Mouse (Mus musculus): ENCODE results near the gene Trio. TPM values are rescaled to one million over a fixed set of nuclear protein-coding genes. Genes with fewer than 3 reads are reported as not detected.

Gene Trio
- total RNA-seq, 2 experiments from 2014 or later = 187 to 198 TPM

GRCm38 (mm10) chr15:27937003-27937860 lies 88.4 kb downstream of the Trio start:
- intact Hi-C loops (cut with DNase I) = loop anchor here (5.0 kb wide), 1 partner anchor 90 kb away; the partner anchor contains the start of gene Trio
- DNase-seq (ENCODE audit: extremely low spot score in 1 of 2, low spot score in 2 of 2) = peak; percentile 73

DNA sequence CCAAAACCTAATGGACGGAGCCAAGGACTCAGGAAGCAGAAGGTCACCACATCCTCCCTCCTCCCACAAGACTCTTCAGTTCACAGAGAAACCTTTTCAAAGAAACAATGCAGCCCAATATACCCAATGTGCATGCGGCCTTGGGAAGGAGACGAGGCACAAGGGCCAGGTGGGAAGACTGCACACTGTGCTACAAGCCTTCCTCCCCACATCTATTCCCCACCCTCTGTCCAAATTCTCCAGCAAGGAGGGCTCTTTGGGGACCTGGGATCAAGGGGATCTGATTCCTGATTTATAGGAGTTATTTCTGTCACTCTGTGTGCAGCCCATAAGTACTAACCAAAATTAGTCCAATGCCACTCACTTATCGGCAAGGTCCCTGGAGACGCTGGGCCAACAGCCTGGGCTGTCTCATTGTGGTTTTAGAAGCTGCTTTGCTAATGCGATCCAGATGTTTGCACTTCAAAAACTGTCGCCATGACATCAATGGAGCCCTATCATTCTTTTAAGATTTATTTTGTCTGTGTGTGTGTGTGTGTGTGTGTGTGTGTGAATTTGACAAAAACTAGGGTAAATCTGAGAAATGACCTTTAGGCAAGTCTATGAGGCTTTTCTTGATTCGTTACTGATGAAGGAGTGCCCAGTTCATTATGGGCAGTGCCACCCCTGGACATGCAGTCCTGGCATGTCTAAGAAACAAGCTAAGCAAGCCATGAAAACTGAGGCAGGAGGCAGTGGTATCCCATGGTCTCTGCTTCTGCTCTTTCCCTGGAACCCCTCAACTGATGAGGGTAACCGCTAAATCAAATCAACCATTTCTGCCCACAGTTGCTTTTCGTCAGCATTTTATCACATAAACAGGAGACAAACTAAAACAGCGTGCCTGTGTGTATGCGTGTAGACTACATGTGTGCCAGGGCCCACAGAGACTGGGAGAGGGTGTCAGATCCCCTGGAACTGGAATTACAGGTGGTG lies 89.6 kb downstream of the Trio start:
- intact Hi-C loops (cut with DNase I) = loop anchor here (5.0 kb wide), 1 partner anchor 91 kb away; the partner anchor contains the start of gene Trio
- no peak for DNase-seq (ENCODE audit: extremely low spot score in 1 of 2, low spot score in 2 of 2)

- DNase-seq (ENCODE audit: extremely low spot score in 1 of 2, low spot score in 2 of 2) = no peak
- intact Hi-C loops (cut with DNase I) = no loop called here
Measured at GRCm38 (mm10) chr15:27933270-27933669, 92.4 kb downstream of the Trio start.

DNA sequence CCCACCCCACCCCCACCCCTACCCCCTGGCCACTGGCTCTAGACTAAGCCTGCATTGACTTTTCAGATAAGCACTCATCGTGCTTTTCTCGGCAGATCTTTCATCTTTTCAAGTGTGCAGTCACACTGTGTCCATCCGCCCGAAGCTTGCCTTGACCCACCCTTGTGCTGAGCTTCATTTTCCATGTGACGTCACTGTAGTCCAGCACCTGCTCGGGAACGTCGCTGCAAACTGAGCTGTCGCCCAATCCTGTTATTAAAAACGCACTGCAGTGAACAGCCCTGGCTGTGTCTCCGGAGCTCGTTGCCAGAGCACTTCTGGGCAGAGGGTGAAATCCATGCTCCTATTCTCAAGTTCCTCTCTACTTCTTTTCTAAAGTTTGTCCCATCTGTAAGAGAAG lies 93.8 kb downstream of the Trio start:
- intact Hi-C loops (cut with DNase I) = no loop called here
- DNase-seq (ENCODE audit: extremely low spot score in 1 of 2, low spot score in 2 of 2) = no peak

DNA sequence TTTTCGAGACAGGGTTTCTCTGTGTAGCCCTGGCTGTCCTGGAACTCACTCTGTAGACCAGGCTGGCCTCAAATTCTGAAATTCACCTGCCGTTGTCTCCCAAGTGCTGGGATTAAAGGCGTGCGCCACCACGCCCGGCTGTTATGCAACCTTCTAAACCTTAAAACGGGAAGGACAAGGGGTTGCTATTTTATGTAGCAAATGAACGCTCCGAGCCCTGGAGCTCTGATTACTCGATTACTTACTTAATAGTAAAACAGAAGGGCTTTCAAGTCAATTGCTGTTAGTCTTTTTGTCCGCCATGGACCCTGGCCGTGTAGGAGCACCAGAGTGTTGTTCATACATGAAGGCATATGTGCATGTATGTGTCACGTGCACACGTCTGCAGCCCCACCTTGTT lies 94.2 kb downstream of the Trio start:
- no peak for DNase-seq (ENCODE audit: extremely low spot score in 1 of 2, low spot score in 2 of 2)
- intact Hi-C loops (cut with DNase I) = no loop called here

DNA sequence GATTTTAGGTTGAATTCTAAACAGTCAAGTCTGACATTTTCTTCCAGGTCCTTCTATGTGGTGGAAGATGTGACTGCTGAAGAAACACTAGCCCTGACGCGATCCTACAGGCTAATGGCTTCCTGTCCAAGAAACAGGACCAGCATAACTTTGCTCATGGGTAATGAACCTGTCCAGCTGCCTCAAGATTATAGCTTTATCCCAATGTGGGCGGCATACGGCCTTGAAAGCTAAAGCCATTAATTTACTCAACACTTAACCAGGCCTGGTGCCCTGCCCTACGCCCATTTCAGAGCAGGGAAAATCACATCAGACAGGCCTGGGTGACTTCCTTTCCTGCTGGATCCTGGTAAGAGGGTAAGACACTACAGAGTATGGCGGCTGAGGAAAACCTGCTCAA lies 98.0 kb downstream of the Trio start:
- intact Hi-C loops (cut with DNase I) = no loop called here
- no peak for DNase-seq (ENCODE audit: extremely low spot score in 1 of 2, low spot score in 2 of 2)

GRCm38 (mm10) chr15:27926941-27927340 lies 98.7 kb downstream of the Trio start:
- no peak for DNase-seq (ENCODE audit: extremely low spot score in 1 of 2, low spot score in 2 of 2)
- intact Hi-C loops (cut with DNase I) = no loop called here

GRCm38 (mm10) chr15:27926450-27926849 lies 99.2 kb downstream of the Trio start:
- no peak for DNase-seq (ENCODE audit: extremely low spot score in 1 of 2, low spot score in 2 of 2)
- intact Hi-C loops (cut with DNase I) = no loop called here

- no peak for DNase-seq (ENCODE audit: extremely low spot score in 1 of 2, low spot score in 2 of 2)
- intact Hi-C loops (cut with DNase I) = no loop called here
Measured at GRCm38 (mm10) chr15:27925865-27926264, 99.8 kb downstream of the Trio start.

DNA sequence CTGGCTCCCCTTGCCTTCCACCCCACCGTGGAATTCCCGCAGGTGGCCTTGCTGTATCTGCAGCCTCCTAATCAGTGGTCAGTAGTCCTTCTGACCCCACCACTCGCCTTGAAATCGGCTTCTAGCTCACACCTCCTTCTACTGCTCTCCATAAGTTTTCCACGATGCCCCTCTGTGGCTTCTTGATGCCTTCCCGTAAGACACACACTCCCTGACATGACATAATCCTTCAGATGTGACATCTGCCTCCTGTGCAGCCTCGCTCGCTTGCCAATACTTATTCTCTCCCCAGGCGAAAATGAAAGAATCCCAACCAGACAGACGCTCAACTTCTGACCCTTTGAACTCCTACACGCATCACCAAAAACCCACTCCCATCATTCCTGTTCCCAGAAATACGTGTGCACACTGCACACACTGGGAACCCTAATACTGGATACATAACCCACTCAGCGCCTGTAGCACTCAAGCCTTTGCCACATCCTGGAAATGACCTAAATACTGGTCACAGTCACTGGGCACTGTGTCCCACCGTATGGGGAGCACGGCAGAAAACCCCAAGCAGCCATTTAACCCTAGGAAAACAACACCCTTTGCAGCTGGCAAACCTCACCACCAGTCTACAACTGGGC lies 100.5 kb downstream of the Trio start:
- intact Hi-C loops (cut with DNase I) = no loop called here
- no peak for DNase-seq (ENCODE audit: extremely low spot score in 1 of 2, low spot score in 2 of 2)

GRCm38 (mm10) chr15:27923987-27924341 lies 101.7 kb downstream of the Trio start:
- intact Hi-C loops (cut with DNase I) = loop anchor here (5.0 kb wide), 2 partner anchors 103 to 233 kb away; partner anchors contain the start of gene Trio
- no peak for DNase-seq (ENCODE audit: extremely low spot score in 1 of 2, low spot score in 2 of 2)

GRCm38 (mm10) chr15:27923280-27923986 lies 102.2 kb downstream of the Trio start:
- intact Hi-C loops (cut with DNase I) = loop anchor here (5.0 kb wide), 2 partner anchors 104 to 234 kb away; partner anchors contain the start of gene Trio

GRCm38 (mm10) chr15:27920751-27921150 lies 104.9 kb downstream of the Trio start:
- intact Hi-C loops (cut with DNase I) = loop anchor here (5.0 kb wide), 2 partner anchors 107 to 237 kb away; partner anchors contain the start of gene Trio
- DNase-seq (ENCODE audit: extremely low spot score in 1 of 2, low spot score in 2 of 2) = no peak

More at GRCm38 (mm10) chr15:27923280-27923986, 102.2 kb downstream of the Trio start:
- peak; percentile 59 to 88 for DNase-seq (ENCODE audit: extremely low spot score in 1 of 2, low spot score in 2 of 2)

- intact Hi-C loops (cut with DNase I) = loop anchor here (2.0 kb wide), 1 partner anchor 261 kb away; no protein-coding TSS in a partner anchor
- DNase-seq (ENCODE audit: extremely low spot score in 1 of 2, low spot score in 2 of 2) = peak in 1 of 2 experiments; percentile 56
Measured at GRCm38 (mm10) chr15:27919540-27919939, 106.1 kb downstream of the Trio start.

DNA sequence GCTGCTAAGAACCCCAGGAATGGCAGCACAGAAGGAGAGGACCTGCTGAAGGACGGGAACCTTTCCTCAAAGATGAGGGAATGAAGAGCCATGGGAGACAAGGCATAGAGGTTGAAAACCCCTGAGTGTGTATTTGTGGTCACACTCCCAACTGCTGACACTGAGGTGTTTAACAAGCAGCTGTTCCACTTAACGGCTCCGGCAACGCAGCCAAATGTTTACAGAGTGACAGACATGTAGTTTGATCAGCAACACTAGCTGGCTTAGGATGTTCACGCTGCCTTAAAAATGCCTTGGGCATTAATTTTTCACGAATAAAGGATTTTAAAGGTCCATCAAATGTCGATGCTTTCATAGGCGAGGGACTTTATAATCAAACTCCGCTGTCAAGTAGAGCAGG lies 106.8 kb downstream of the Trio start:
- intact Hi-C loops (cut with DNase I) = loop anchor here (2.0 kb wide), 1 partner anchor 262 kb away; no protein-coding TSS in a partner anchor
- DNase-seq (ENCODE audit: extremely low spot score in 1 of 2, low spot score in 2 of 2) = no peak

DNA sequence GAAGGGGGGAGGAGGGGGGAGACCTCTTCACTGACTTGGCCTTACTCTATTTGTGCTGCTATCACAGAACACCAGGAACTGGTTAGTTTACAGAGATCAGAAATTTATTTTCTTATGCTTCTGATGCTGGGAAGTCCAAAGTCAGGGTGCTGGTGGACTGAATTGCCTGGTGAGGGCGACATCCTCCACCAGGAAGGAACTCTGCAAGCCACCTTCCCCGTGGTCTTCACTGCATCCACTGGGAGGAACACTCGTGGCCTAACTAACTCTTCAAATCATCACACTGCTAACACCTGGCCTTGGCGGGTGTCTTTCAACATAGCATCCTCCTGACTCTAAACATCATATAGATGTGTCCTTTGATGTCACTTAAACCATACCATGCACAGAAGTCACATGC lies 109.4 kb downstream of the Trio start:
- intact Hi-C loops (cut with DNase I) = no loop called here
- no peak for DNase-seq (ENCODE audit: extremely low spot score in 1 of 2, low spot score in 2 of 2)

DNA sequence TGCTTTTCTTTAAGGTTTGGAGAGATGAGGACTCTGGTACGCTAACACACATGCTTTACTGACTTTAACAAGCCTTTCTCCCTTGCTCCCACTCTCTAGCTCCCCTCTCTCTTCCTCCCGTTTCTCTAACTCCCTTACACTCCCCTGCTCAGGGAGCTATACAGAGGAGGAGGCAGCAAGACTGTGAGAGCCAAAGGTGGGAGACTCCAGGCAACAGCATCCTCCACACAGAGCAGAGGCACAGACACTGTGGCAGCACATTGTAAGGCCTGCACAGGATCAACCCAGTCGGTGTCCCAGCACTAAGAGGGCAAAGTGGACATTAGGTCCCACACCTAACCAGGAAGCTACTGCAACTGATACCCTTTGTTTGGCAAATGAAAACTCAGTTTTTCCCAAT lies 112.6 kb downstream of the Trio start:
- intact Hi-C loops (cut with DNase I) = no loop called here

DNA sequence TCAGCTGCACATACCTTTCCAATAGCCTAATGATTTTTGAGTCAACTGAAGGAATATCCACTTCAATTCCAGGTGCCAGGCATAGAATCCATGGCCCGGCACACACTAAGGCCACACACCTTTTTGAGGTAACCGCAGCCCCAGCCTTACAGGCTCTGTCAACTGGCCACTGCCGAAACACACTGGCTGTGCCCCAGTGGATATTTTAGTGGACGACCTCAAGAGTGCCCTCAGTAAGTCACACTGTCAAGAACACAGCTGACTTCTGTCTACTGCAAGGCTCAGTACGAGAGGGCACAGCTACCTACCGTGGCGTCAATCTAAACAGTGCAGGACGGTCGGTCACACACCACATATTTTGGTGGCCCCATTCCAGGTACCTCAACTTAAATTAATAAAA lies 114.5 kb downstream of the Trio start:
- no peak for DNase-seq (ENCODE audit: extremely low spot score in 1 of 2, low spot score in 2 of 2)
- intact Hi-C loops (cut with DNase I) = no loop called here

More for the DNA sequence above, 112.6 kb downstream of the Trio start:
- DNase-seq (ENCODE audit: extremely low spot score in 1 of 2, low spot score in 2 of 2) = no peak

Measured in left cerebral cortex, postnatal 10 days (tissue).